Mouse (Mus musculus): ENCODE results near the gene Slc25a13. TPM values are rescaled to one million over a fixed set of nuclear protein-coding genes. Genes with fewer than 3 reads are reported as not detected.

The Slc25a13 gene
- polyA plus RNA-seq, 1 experiment from 2014 or later, result 43.6 TPM

GRCm38 (mm10) chr6:6023976-6024375 is 193.0 kb downstream of the Slc25a13 start:
- Histone ChIP-seq H3K27me3 (ENCODE audit: control insufficient read depth, insufficient read depth, low read length) (no peaks in the 10 kb centered on the region), H3K27ac (ENCODE audit: low read depth, low read length) (no peak overlapping the region), H3K4me2 (replicated peaks; ENCODE audit: low read depth, low read length) (no peak overlapping the region), H3K4me3 (ENCODE audit: low read length) (no peak overlapping the region), H3K4me1 (ENCODE audit: control insufficient read depth, insufficient read depth, low read length) (no peaks in the 10 kb centered on the region), H3K9me3 (ENCODE audit: control insufficient read depth, low read length) (no peaks in the 10 kb centered on the region), H3K36me3 (ENCODE audit: control insufficient read depth, insufficient read depth, low read length) (no peaks in the 10 kb centered on the region), H3K9ac (ENCODE audit: low read depth, low read length) (no peak overlapping the region)
- 47% methylated on average over 6 of the region's 6 CpGs for WGBS
- no peak for ATAC-seq (ENCODE audit: low FRiP score, low TSS enrichment)

DNA sequence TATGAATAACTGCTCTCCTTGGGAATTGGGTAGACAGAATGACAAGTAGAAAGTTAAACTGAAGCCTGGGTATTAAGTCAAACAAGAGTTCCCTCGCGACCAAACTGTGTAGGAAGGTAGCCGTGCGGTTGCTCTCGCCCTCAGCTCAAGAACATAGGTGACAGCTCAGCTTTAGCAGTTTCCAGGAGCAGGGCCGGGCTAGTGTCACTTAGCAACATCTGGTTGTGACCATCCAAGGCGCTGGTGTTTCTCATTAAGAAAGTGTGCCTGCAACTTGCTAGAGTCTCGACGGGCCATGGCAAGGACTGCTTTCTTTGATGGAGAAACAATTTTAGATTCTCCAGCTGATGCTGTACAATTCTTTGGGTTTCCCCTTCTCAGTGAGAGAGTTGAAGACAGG is 200.0 kb downstream of the Slc25a13 start:
- H3K4me2 ChIP-seq (replicated peaks; ENCODE audit: low read depth, low read length), result no peak overlapping the region
- 41% methylated on average over 9 of the region's 9 CpGs for WGBS
- H3K36me3 ChIP-seq (ENCODE audit: control insufficient read depth, insufficient read depth, low read length), result no peaks in the 10 kb centered on the region
- H3K27me3 ChIP-seq (ENCODE audit: control insufficient read depth, insufficient read depth, low read length), result no peaks in the 10 kb centered on the region
- H3K27ac ChIP-seq (ENCODE audit: low read depth, low read length), result no peak overlapping the region
- no peak overlapping the region for H3K9ac ChIP-seq (ENCODE audit: low read depth, low read length)
- ATAC-seq (ENCODE audit: low FRiP score, low TSS enrichment), result no peak
- no peaks in the 10 kb centered on the region for H3K4me1 ChIP-seq (ENCODE audit: control insufficient read depth, insufficient read depth, low read length)
- no peak overlapping the region for H3K4me3 ChIP-seq (ENCODE audit: low read length)
- no peaks in the 10 kb centered on the region for H3K9me3 ChIP-seq (ENCODE audit: control insufficient read depth, low read length)

DNA sequence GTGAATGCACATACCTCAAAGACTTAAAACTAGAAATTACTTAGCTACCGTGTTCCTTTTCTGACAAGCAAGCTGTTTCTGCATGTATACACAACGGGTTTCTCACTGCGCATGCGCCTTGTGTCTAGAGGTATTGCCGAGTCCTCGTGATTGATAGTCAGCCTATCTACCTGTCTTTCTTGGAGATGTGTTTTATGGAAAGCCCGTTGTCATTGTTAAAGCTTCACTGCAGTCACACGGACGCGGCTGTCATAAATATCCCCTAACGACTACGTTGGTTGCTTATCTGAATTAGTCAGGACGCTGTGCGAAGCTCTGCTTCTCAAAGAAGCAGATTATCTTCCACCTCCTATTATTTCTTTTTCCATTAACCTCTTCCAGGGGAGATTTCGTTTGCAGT is 201.4 kb downstream of the Slc25a13 start:
- no peaks in the 10 kb centered on the region for H3K4me1 ChIP-seq (ENCODE audit: control insufficient read depth, insufficient read depth, low read length)
- no peak for ATAC-seq (ENCODE audit: low FRiP score, low TSS enrichment)
- no peaks in the 10 kb centered on the region for H3K36me3 ChIP-seq (ENCODE audit: control insufficient read depth, insufficient read depth, low read length)
- 48% methylated on average over 15 of the region's 15 CpGs for WGBS
- H3K9ac ChIP-seq (ENCODE audit: low read depth, low read length), result no peak overlapping the region
- H3K27me3 ChIP-seq (ENCODE audit: control insufficient read depth, insufficient read depth, low read length), result no peaks in the 10 kb centered on the region
- H3K4me2 ChIP-seq (replicated peaks; ENCODE audit: low read depth, low read length), result no peak overlapping the region
- no peaks in the 10 kb centered on the region for H3K9me3 ChIP-seq (ENCODE audit: control insufficient read depth, low read length)
- H3K4me3 ChIP-seq (ENCODE audit: low read length), result no peak overlapping the region
- no peak overlapping the region for H3K27ac ChIP-seq (ENCODE audit: low read depth, low read length)

- Histone ChIP-seq H3K4me3 (ENCODE audit: low read length) (no peak overlapping the region), H3K27ac (ENCODE audit: low read depth, low read length) (no peak overlapping the region), H3K9ac (ENCODE audit: low read depth, low read length) (no peak overlapping the region), H3K9me3 (ENCODE audit: control insufficient read depth, low read length) (no peaks in the 10 kb centered on the region), H3K27me3 (ENCODE audit: control insufficient read depth, insufficient read depth, low read length) (no peaks in the 10 kb centered on the region), H3K4me2 (replicated peaks; ENCODE audit: low read depth, low read length) (no peak overlapping the region), H3K4me1 (ENCODE audit: control insufficient read depth, insufficient read depth, low read length) (no peaks in the 10 kb centered on the region), H3K36me3 (ENCODE audit: control insufficient read depth, insufficient read depth, low read length) (no peaks in the 10 kb centered on the region)
- WGBS, result 86% methylated on average over 2 of the region's 2 CpGs
- no peak for ATAC-seq (ENCODE audit: low FRiP score, low TSS enrichment)
Observed at GRCm38 (mm10) chr6:6011364-6011763, 205.6 kb downstream of the Slc25a13 start.

- WGBS, result 3% methylated on average over 42 of the region's 42 CpGs
- Histone ChIP-seq H3K4me1 (ENCODE audit: control insufficient read depth, insufficient read depth, low read length) (no peaks in the 10 kb centered on the region), H3K9ac (ENCODE audit: low read depth, low read length) (peak overlapping the region; percentile 9), H3K36me3 (ENCODE audit: control insufficient read depth, insufficient read depth, low read length) (no peaks in the 10 kb centered on the region), H3K4me2 (replicated peaks; ENCODE audit: low read depth, low read length) (peak overlapping the region; percentile 75), H3K27ac (ENCODE audit: low read depth, low read length) (no peak overlapping the region), H3K9me3 (ENCODE audit: control insufficient read depth, low read length) (no peaks in the 10 kb centered on the region), H3K27me3 (ENCODE audit: control insufficient read depth, insufficient read depth, low read length) (no peaks in the 10 kb centered on the region), H3K4me3 (ENCODE audit: low read length) (peak overlapping the region; percentile 41)
- ATAC-seq (ENCODE audit: low FRiP score, low TSS enrichment), result peak; percentile 97
Observed at GRCm38 (mm10) chr6:6005762-6006431, 211.1 kb downstream of the Slc25a13 start.

- WGBS, result 74% methylated on average over 12 of the region's 12 CpGs
- Histone ChIP-seq H3K9ac (ENCODE audit: low read depth, low read length) (no peak overlapping the region), H3K4me3 (ENCODE audit: low read length) (no peak overlapping the region), H3K36me3 (ENCODE audit: control insufficient read depth, insufficient read depth, low read length) (no peaks in the 10 kb centered on the region), H3K27me3 (ENCODE audit: control insufficient read depth, insufficient read depth, low read length) (no peaks in the 10 kb centered on the region), H3K27ac (ENCODE audit: low read depth, low read length) (no peak overlapping the region), H3K4me1 (ENCODE audit: control insufficient read depth, insufficient read depth, low read length) (no peaks in the 10 kb centered on the region), H3K4me2 (replicated peaks; ENCODE audit: low read depth, low read length) (no peak overlapping the region), H3K9me3 (ENCODE audit: control insufficient read depth, low read length) (no peaks in the 10 kb centered on the region)
- ATAC-seq (ENCODE audit: low FRiP score, low TSS enrichment), result no peak
Observed at GRCm38 (mm10) chr6:6004756-6005485, 212.1 kb downstream of the Slc25a13 start.

GRCm38 (mm10) chr6:6002061-6002460 is 214.9 kb downstream of the Slc25a13 start:
- no peak overlapping the region for H3K4me2 ChIP-seq (replicated peaks; ENCODE audit: low read depth, low read length)
- no peaks in the 10 kb centered on the region for H3K4me1 ChIP-seq (ENCODE audit: control insufficient read depth, insufficient read depth, low read length)
- no peak overlapping the region for H3K27ac ChIP-seq (ENCODE audit: low read depth, low read length)
- no peaks in the 10 kb centered on the region for H3K9me3 ChIP-seq (ENCODE audit: control insufficient read depth, low read length)
- no peak overlapping the region for H3K9ac ChIP-seq (ENCODE audit: low read depth, low read length)
- WGBS, result 70% methylated on average over 3 of the region's 3 CpGs
- H3K4me3 ChIP-seq (ENCODE audit: low read length), result no peak overlapping the region
- no peak for ATAC-seq (ENCODE audit: low FRiP score, low TSS enrichment)
- no peaks in the 10 kb centered on the region for H3K27me3 ChIP-seq (ENCODE audit: control insufficient read depth, insufficient read depth, low read length)
- no peaks in the 10 kb centered on the region for H3K36me3 ChIP-seq (ENCODE audit: control insufficient read depth, insufficient read depth, low read length)

- H3K9me3 ChIP-seq (ENCODE audit: control insufficient read depth, low read length), result no peaks in the 10 kb centered on the region
- 67% methylated on average over 6 of the region's 6 CpGs for WGBS
- H3K27me3 ChIP-seq (ENCODE audit: control insufficient read depth, insufficient read depth, low read length), result no peaks in the 10 kb centered on the region
- H3K4me1 ChIP-seq (ENCODE audit: control insufficient read depth, insufficient read depth, low read length), result no peaks in the 10 kb centered on the region
- no peaks in the 10 kb centered on the region for H3K36me3 ChIP-seq (ENCODE audit: control insufficient read depth, insufficient read depth, low read length)
- H3K27ac ChIP-seq (ENCODE audit: low read depth, low read length), result no peak overlapping the region
- H3K4me3 ChIP-seq (ENCODE audit: low read length), result no peak overlapping the region
- no peak overlapping the region for H3K9ac ChIP-seq (ENCODE audit: low read depth, low read length)
- H3K4me2 ChIP-seq (replicated peaks; ENCODE audit: low read depth, low read length), result no peak overlapping the region
- no peak for ATAC-seq (ENCODE audit: low FRiP score, low TSS enrichment)
Observed at GRCm38 (mm10) chr6:5997535-5997934, 219.4 kb downstream of the Slc25a13 start.

DNA sequence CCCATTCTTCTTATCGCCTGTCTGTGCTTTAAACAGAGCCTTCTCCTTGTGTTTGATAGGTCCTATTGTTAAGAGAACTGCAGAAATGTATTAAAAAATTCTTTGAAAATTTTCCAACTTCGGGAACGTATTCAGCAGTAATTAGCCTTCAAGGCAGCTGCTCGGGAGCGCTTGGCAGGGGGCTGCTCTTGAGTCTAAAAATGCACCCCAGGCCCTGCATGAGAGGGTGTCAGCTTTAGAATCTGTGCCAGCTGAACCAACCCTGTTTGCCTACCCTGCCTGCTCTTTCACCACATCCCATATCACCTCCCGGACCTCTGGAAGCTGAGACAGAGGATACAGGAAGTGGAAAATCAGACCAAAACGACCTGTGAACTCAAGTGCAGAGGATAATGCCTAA is 223.9 kb downstream of the Slc25a13 start:
- Histone ChIP-seq H3K4me2 (replicated peaks; ENCODE audit: low read depth, low read length) (no peak overlapping the region), H3K4me1 (ENCODE audit: control insufficient read depth, insufficient read depth, low read length) (0 out of 2 replicates have a peak, but pooled peaks cover 5% of the 10 kb centered on the region), H3K9ac (ENCODE audit: low read depth, low read length) (no peak overlapping the region), H3K36me3 (ENCODE audit: control insufficient read depth, insufficient read depth, low read length) (no peaks in the 10 kb centered on the region), H3K4me3 (ENCODE audit: low read length) (no peak overlapping the region), H3K27me3 (ENCODE audit: control insufficient read depth, insufficient read depth, low read length) (no peaks in the 10 kb centered on the region), H3K9me3 (ENCODE audit: control insufficient read depth, low read length) (no peaks in the 10 kb centered on the region), H3K27ac (ENCODE audit: low read depth, low read length) (no peak overlapping the region)
- no peak for ATAC-seq (ENCODE audit: low FRiP score, low TSS enrichment)
- WGBS, result 53% methylated on average over 7 of the region's 7 CpGs

Data from kidney, embryonic 14.5 days (tissue).